ENCODE assay signal across 1 mouse cellular context in genomic region chr9:62828662-62829086, GRCm38 (mm10).
TF ChIP-seq lines count a peak whose summit lies in the region.

No protein-coding gene starts in this region.

TF ChIP-seq in CH12.LX, 34 proteins besides CTCF, POLR2A, EP300 and RAD21:
- TF ChIP-seq NRF1 (IDR thresholded peaks at IDR 0.05; ENCODE audit: low read depth, low read length) (no peak), USF1 (IDR thresholded peaks at IDR 0.05; ENCODE audit: low read depth, low read length) (no peak), MAFK (IDR thresholded peaks at IDR 0.05; ENCODE audit: insufficient replicate concordance, low read length) (no peak), MYC (IDR thresholded peaks at IDR 0.05; ENCODE audit: low read depth, low read length) (no peak), MXI1 (IDR thresholded peaks at IDR 0.05; ENCODE audit: low read depth, low read length) (peak; percentile 92), UBTF (IDR thresholded peaks at IDR 0.05; ENCODE audit: low read depth, low read length) (no peak), SMC3 (IDR thresholded peaks at IDR 0.05; ENCODE audit: low read depth, low read length) (peak; percentile 59), PAX5 (IDR thresholded peaks at IDR 0.05; ENCODE audit: low read length) (no peak), MEF2A (IDR thresholded peaks at IDR 0.05; ENCODE audit: borderline replicate concordance, low read depth, low read length) (no peak), USF2 (conservative IDR thresholded peaks at IDR 0.05; ENCODE audit: low read depth, low read length) (no peak), ETS1 (conservative IDR thresholded peaks at IDR 0.05; ENCODE audit: low read depth, low read length) (0 out of 2 replicates have a peak, but pooled peaks have one; percentile 10), NELFE (IDR thresholded peaks at IDR 0.05; ENCODE audit: low read depth, low read length) (no peak), JUND (conservative IDR thresholded peaks at IDR 0.05; ENCODE audit: low read depth, low read length) (no peak), TCF12 (IDR thresholded peaks at IDR 0.05; ENCODE audit: low read depth, low read length) (peak; percentile 56; the same call in 1 of the 2 replicates), IRF4 (IDR thresholded peaks at IDR 0.05; ENCODE audit: low read depth, low read length) (peak; percentile 42; the same call in 1 of the 2 replicates), HCFC1 (IDR thresholded peaks at IDR 0.05; ENCODE audit: low read depth, low read length) (peak; percentile 80), ZC3H11A (IDR thresholded peaks at IDR 0.05; ENCODE audit: low read depth, low read length) (no peak), TBP (conservative IDR thresholded peaks at IDR 0.05; ENCODE audit: low read depth, low read length) (no peak), ZNF384 (IDR thresholded peaks at IDR 0.05; ENCODE audit: low read depth, low read length) (peak; percentile 39; the same call in 1 of the 2 replicates), CHD2 (IDR thresholded peaks at IDR 0.05; ENCODE audit: low read length) (no peak), KAT2A (IDR thresholded peaks at IDR 0.05; ENCODE audit: insufficient replicate concordance, low read length) (no peak), ZMIZ1 (IDR thresholded peaks at IDR 0.05; ENCODE audit: low read depth, low read length) (no peak), CHD1 (IDR thresholded peaks at IDR 0.05; ENCODE audit: low read depth, low read length) (no peak), RCOR1 (conservative IDR thresholded peaks at IDR 0.05; ENCODE audit: low read depth, low read length) (no peak), MAX (IDR thresholded peaks at IDR 0.05; ENCODE audit: low read length) (peak; percentile 59; the same call in 1 of the 2 replicates), BHLHE40 (IDR thresholded peaks at IDR 0.05; ENCODE audit: low read depth, low read length) (no peak), ELF1 (IDR thresholded peaks at IDR 0.05; ENCODE audit: low read depth, low read length) (peak; percentile 81), GABPA (IDR thresholded peaks at IDR 0.05; ENCODE audit: insufficient replicate concordance, low read depth, low read length) (no peak), SIN3A (IDR thresholded peaks at IDR 0.05; ENCODE audit: low read length) (peak; percentile 87)
